Mouse (Mus musculus): ENCODE results near the gene Tmem151b.

Gene Tmem151b

GRCm38 (mm10) chr17:45511757-45512156 is 37.7 kb downstream of the Tmem151b start:
- in situ Hi-C loops (cut with MboI): no loop called here

- in situ Hi-C loops (cut with MboI): no loop called here
Observed at GRCm38 (mm10) chr17:45510871-45511270, 38.6 kb downstream of the Tmem151b start.

DNA sequence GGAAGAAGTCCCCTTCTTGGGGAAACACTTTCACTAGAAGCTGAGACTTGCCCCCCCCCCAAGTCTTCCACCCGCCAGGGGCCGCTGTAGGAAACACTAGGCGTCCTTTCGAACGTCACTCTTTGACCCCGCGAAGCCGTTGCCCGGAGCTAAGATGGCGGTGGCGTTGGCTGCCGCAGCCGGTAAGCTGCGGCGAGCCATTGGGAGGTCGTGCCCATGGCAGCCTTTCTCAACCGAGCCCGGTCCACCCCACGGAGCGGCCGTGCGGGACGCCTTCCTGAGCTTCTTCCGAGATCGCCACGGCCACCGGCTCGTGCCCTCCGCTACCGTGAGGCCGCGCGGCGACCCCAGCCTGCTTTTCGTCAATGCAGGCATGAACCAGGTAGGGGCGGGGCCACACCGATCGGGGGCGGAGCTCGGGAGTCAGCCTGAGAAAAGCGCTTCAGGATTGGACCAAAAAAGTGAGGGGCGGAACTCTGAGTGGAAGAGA is 42.7 kb downstream of the Tmem151b start, which contains the start of gene Aars2:
TSS of gene Aars2 (plus strand) at position 142 of the 490 bp plus-strand sequence.
- in situ Hi-C loops (cut with MboI): no loop called here

DNA sequence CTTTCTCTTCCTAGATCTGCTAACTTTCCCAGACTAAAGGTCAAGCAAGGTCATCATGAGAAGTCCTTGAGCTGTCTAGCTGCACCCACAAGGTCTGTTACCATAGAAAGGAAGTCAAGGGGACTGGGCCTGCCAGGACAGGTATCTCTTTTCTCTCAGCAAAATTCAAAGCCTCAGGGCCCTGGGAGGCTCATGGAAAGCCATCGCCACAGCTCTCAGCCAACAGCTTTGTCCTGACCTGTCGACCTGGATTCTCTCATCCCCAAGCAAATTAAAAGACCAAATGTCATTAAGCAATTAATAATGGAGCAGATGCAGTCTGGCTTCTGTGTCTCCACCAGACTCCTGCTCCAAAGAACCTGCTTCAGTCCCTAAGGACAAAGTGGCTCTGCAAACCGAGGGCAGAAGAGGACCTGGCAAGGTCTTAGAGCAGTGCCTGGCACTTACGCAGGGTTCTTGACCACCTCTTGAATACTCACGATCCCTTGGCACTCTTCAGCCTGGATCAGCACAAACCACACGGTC is 43.5 kb downstream of the Tmem151b start:
- in situ Hi-C loops (cut with MboI): no loop called here

DNA sequence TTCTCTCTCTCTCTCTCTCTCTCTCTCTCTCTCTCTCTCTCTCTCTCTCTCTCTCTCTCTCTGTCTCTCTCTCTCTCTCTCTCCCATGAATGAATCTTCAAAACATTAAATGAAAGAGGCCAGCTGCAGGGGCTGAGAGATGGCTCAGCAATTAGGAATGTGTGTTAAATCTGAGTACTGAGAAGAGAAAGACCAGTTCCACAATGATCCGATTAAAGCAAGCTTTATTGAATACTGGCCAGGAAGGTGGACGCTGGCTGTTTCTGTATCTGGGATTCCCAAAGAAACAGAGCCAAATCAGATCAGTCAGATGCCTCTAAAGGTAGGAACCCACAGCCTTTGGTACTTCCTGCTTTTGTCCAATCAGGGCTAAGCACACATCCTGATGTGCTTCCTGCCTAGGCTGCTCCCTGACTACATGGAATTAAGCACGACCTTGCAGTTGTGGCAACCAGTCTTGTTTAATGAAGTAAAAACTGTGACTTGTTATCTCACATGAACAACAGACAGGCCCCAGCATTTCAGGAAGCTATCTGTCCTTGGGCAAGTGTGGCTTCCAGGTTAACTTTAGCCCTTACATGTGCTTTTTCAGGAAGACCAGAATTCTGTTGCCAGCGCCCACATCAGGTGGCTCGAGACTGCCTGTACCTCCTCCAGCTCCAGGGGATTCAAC is 46.0 kb downstream of the Tmem151b start:
- in situ Hi-C loops (cut with MboI): no loop called here

DNA sequence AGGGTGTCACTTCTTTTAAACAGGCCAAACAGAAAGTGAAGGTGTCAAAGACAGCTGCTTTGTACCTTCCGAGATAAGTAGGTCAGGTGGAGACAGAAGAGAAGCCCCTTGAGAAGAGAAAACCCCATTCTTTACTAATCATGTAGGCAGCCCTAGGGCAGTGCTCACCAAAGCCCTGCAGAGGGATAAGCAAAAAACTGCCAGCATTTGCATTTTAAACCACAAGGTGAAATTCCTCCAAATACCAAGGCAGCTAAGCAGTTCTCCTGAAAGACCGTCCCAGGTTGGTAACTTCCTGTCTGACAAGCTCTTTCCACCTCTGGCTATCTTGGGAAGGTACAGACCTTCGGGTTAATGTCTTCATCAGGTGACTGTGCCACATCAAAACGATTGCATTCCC is 47.2 kb downstream of the Tmem151b start:
- in situ Hi-C loops (cut with MboI): no loop called here

GRCm38 (mm10) chr17:45500981-45501380 is 48.5 kb downstream of the Tmem151b start:
- in situ Hi-C loops (cut with MboI): no loop called here

DNA sequence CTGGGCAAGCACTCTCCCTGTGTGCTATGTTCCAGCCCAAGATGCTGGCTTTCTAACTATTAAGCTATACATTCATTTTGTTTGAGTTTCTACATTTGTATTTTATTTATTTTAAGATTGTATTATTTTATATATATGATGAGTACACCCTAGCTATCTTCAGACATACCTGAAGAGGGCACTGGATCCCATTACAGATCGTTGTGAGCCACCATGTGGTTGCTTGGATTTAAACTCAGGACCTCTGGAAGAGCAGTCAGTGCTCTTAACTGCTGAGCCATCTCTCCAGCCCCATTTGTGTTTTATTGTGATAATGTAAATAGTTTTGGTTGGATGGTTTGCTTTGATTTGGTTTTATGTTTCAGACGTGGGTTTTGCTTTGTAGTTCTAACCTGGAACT is 50.0 kb downstream of the Tmem151b start:
- in situ Hi-C loops (cut with MboI): no loop called here

- in situ Hi-C loops (cut with MboI): no loop called here
Observed at GRCm38 (mm10) chr17:45498397-45498796, 51.1 kb downstream of the Tmem151b start.

DNA sequence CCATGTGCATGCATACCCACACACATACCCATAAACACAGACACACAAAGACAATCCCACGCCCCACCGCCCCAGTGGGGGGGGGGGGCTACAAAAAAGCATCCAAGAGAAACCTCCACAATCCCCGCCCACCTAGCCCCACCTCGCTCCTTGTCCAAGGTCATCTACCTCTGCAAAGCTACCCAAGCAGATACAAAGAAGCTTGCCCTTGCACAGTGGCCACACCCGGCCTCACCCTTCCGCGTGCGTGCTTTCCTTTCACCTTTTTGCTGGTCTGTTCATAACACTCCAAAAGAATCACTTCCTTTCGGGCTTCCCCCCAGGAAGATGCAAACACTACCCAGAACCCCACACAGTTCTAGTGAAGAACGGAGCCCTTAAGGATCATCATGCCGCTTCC is 54.1 kb downstream of the Tmem151b start:
- in situ Hi-C loops (cut with MboI): no loop called here
